Mouse (Mus musculus) lung, embryonic 14.5 days (tissue): Measurements from ENCODE around the gene Jtb. TPM values are rescaled to one million over a fixed set of nuclear protein-coding genes. Genes with fewer than 3 reads are reported as not detected.

Experiments used
- ATAC-seq: fragments of 200-750 bp; cut with Nextera tagmentation; 2 replicates; pipeline ENCODE4 v1.8.0; 2017; ENCODE audit warnings: mild to moderate bottlenecking, moderate TSS enrichment, moderate library complexity; ENCODE audit not compliant: insufficient read depth
- DNase-seq: peaks from one replicate; pipeline ENCODE4 v3.0.0-alpha.2; 2015
- H3K27ac ChIP-seq: fragments of 300-500 bp; sonication (generic); 2 replicates; pipeline ENCODE4 v1.5.1; 2014; ENCODE audit warnings: low read depth, mild to moderate bottlenecking, moderate library complexity
- H3K27me3 ChIP-seq: fragments of 300-500 bp; sonication (generic); 2 replicates; pipeline ENCODE4 v1.6.1; 2014; ENCODE audit warnings: low read length, control low read depth; ENCODE audit not compliant: insufficient read depth
- H3K36me3 ChIP-seq: fragments of 300-500 bp; sonication (generic); 2 replicates; pipeline ENCODE4 v1.6.1; 2014; ENCODE audit warnings: control low read depth; ENCODE audit not compliant: insufficient read depth
- H3K4me1 ChIP-seq: fragments of 300-500 bp; sonication (generic); 2 replicates; pipeline ENCODE4 v1.6.1; 2014; ENCODE audit warnings: antibody characterized with exemption, control low read depth; ENCODE audit not compliant: insufficient read depth
- H3K4me2 ChIP-seq: fragments of 300-500 bp; sonication (generic); 2 replicates; pipeline ENCODE4 v1.6.1; 2014; ENCODE audit warnings: mild to moderate bottlenecking
- H3K4me3 ChIP-seq: fragments of 300-500 bp; sonication (generic); 2 replicates; pipeline ENCODE4 v1.5.1; 2014; ENCODE audit warnings: low read depth, low read length
- H3K9ac ChIP-seq: fragments of 300-500 bp; sonication (generic); 2 replicates; pipeline ENCODE4 v1.6.1; 2014
- H3K9me3 ChIP-seq: fragments of 300-500 bp; sonication (generic); 2 replicates; pipeline ENCODE4 v1.6.1; 2016; ENCODE audit warnings: low read depth, low read length, control low read depth
- CTCF ChIP-seq: IDR thresholded peaks from 2 replicates; pipeline ENCODE4 v1.5.1; 2016; ENCODE audit warnings: antibody characterized with exemption, low read depth
- WGBS: fragments of 180-500 bp; shearing (Covaris S2); extraction: QIAGEN DNeasy Blood & Tissue Kit; methylation state at CpG from one replicate; pipeline ENCODE4 v1.1.7; 2014; 5-methylcytosine and 5-hydroxymethylcytosine counted together
- polyA plus RNA-seq: library from polyadenylated mRNA; unstranded; fragments of >200 nt; fragmentation: Nextera tagmentation; extraction: Ambion mirVana; gene quantifications from 2 replicates; pipeline ENCODE4 v1.2.1, GENCODE M21; 2014

Jtb gene
- polyA plus RNA-seq, 1 experiment from 2014 or later: 99.7 TPM

GRCm38 (mm10) chr3:90224331-90224730 lies 7.1 kb upstream of the Jtb start:
- Histone ChIP-seq H3K9ac (no peak overlapping the region), H3K4me2 (no peak overlapping the region), H3K4me1 (0 out of 2 replicates have a peak, but pooled peaks cover 5% of the 10 kb centered on the region), H3K9me3 (no peaks in the 10 kb centered on the region), H3K27me3 (no peaks in the 10 kb centered on the region), H3K27ac (no peak overlapping the region), H3K36me3 (peaks cover 29% of the 10 kb centered on the region), H3K4me3 (no peak overlapping the region)
- TF ChIP-seq CTCF: no peak
- no peak for ATAC-seq
- 72% methylated on average over 10 of the region's 10 CpGs for WGBS
- no peak for DNase-seq

GRCm38 (mm10) chr3:90231075-90231474 lies 322 bp upstream of the Jtb start:
- ATAC-seq: no peak
- peak overlapping the region; percentile 19; the same call in 1 of the 2 replicates for H3K27ac ChIP-seq
- H3K4me1 ChIP-seq: no peaks in the 10 kb centered on the region
- DNase-seq: no peak
- H3K4me3 ChIP-seq: peak overlapping the region; percentile 57
- no peak for TF ChIP-seq CTCF
- no peaks in the 10 kb centered on the region for H3K27me3 ChIP-seq
- H3K4me2 ChIP-seq: peak overlapping the region; percentile 70
- peak overlapping the region; percentile 74 for H3K9ac ChIP-seq
- H3K36me3 ChIP-seq: peaks cover 28% of the 10 kb centered on the region
- H3K9me3 ChIP-seq: no peaks in the 10 kb centered on the region
- WGBS: 9% methylated on average over 8 of the region's 8 CpGs

- Histone ChIP-seq H3K27me3 (no peaks in the 10 kb centered on the region), H3K4me1 (peaks cover 5% of the 10 kb centered on the region; the same call in 1 of the 2 replicates), H3K9me3 (no peaks in the 10 kb centered on the region), H3K36me3 (peaks cover 4% of the 10 kb centered on the region; the same call in 1 of the 2 replicates), H3K9ac (no peak overlapping the region), H3K27ac (no peak overlapping the region), H3K4me3 (no peak overlapping the region), H3K4me2 (no peak overlapping the region)
- 91% methylated on average over 2 of the region's 2 CpGs for WGBS
- no peak for TF ChIP-seq CTCF
- no peak for DNase-seq
- ATAC-seq: no peak
Measured at GRCm38 (mm10) chr3:90241251-90241650, 9.9 kb downstream of the Jtb start.

GRCm38 (mm10) chr3:90241669-90242358 lies 10.4 kb downstream of the Jtb start:
- TF ChIP-seq CTCF: no peak
- WGBS: 84% methylated on average over 10 of the region's 10 CpGs
- DNase-seq (no peak), ATAC-seq (no peak)
- Histone ChIP-seq H3K4me3 (no peak overlapping the region), H3K4me2 (no peak overlapping the region), H3K9me3 (no peaks in the 10 kb centered on the region), H3K4me1 (peaks cover 5% of the 10 kb centered on the region; the same call in 1 of the 2 replicates), H3K27me3 (no peaks in the 10 kb centered on the region), H3K36me3 (no peaks in the 10 kb centered on the region), H3K9ac (no peak overlapping the region), H3K27ac (no peak overlapping the region)

- Histone ChIP-seq H3K9me3 (no peaks in the 10 kb centered on the region), H3K27ac (peak within 1 kb of the TSS; percentile 70), H3K36me3 (no peaks in the 10 kb centered on the region), H3K4me1 (peaks cover 9% of the 10 kb centered on the region), H3K4me2 (peak within 1 kb of the TSS; percentile 76), H3K4me3 (peak within 1 kb of the TSS; percentile 37), H3K27me3 (no peaks in the 10 kb centered on the region), H3K9ac (peak within 1 kb of the TSS; percentile 31; the same call in 1 of the 2 replicates)
- no peak for TF ChIP-seq CTCF
- WGBS: 3% methylated on average over 19 of the region's 19 CpGs
- ATAC-seq (peak; percentile 76), DNase-seq (peak; percentile 91)
Measured at GRCm38 (mm10) chr3:90242984-90243775, 11.8 kb downstream of the Jtb start, which contains the start of gene Creb3l4. Gene Creb3l4 (minus strand): TSS chr3:90243512.

- Histone ChIP-seq H3K4me2 (no peak overlapping the region), H3K4me1 (peaks cover 9% of the 10 kb centered on the region), H3K4me3 (no peak overlapping the region), H3K9me3 (no peaks in the 10 kb centered on the region), H3K27ac (no peak overlapping the region), H3K9ac (no peak overlapping the region), H3K36me3 (peaks cover 4% of the 10 kb centered on the region; the same call in 1 of the 2 replicates), H3K27me3 (no peaks in the 10 kb centered on the region)
- ATAC-seq: no peak
- no peak for DNase-seq
- 48% methylated on average over 2 of the region's 2 CpGs for WGBS
- TF ChIP-seq CTCF: no peak
Measured at GRCm38 (mm10) chr3:90245406-90245805, 14.0 kb downstream of the Jtb start.

GRCm38 (mm10) chr3:90247630-90247959 lies 16.2 kb downstream of the Jtb start:
- DNase-seq (no peak), ATAC-seq (peak; percentile 29; the same call in 1 of the 2 replicates)
- Histone ChIP-seq H3K9ac (peak overlapping the region; percentile 79), H3K4me1 (peaks cover 9% of the 10 kb centered on the region), H3K27ac (peak overlapping the region; percentile 95), H3K27me3 (no peaks in the 10 kb centered on the region), H3K36me3 (peaks cover 18% of the 10 kb centered on the region), H3K4me3 (peak overlapping the region; percentile 69), H3K4me2 (peak overlapping the region; percentile 73), H3K9me3 (no peaks in the 10 kb centered on the region)
- TF ChIP-seq CTCF: 0 out of 2 replicates have a peak, but pooled peaks have one; percentile 18
- WGBS: 1% methylated on average over 3 of the region's 3 CpGs
